Mouse (Mus musculus): ENCODE results near the gene 1810055G02Rik.

1810055G02Rik gene

GRCm38 (mm10) chr19:3695006-3695405 is 13.1 kb upstream of the 1810055G02Rik start:
- DNase-seq (ENCODE audit: low read depth, low spot score), result no peak

GRCm38 (mm10) chr19:3695471-3695870 is 12.6 kb upstream of the 1810055G02Rik start:
- DNase-seq (ENCODE audit: low read depth, low spot score), result no peak

- no peak for DNase-seq (ENCODE audit: low read depth, low spot score)
Observed at GRCm38 (mm10) chr19:3695976-3696375, 12.1 kb upstream of the 1810055G02Rik start.

GRCm38 (mm10) chr19:3698035-3698434 is 10.1 kb upstream of the 1810055G02Rik start:
- no peak for DNase-seq (ENCODE audit: low read depth, low spot score)

DNA sequence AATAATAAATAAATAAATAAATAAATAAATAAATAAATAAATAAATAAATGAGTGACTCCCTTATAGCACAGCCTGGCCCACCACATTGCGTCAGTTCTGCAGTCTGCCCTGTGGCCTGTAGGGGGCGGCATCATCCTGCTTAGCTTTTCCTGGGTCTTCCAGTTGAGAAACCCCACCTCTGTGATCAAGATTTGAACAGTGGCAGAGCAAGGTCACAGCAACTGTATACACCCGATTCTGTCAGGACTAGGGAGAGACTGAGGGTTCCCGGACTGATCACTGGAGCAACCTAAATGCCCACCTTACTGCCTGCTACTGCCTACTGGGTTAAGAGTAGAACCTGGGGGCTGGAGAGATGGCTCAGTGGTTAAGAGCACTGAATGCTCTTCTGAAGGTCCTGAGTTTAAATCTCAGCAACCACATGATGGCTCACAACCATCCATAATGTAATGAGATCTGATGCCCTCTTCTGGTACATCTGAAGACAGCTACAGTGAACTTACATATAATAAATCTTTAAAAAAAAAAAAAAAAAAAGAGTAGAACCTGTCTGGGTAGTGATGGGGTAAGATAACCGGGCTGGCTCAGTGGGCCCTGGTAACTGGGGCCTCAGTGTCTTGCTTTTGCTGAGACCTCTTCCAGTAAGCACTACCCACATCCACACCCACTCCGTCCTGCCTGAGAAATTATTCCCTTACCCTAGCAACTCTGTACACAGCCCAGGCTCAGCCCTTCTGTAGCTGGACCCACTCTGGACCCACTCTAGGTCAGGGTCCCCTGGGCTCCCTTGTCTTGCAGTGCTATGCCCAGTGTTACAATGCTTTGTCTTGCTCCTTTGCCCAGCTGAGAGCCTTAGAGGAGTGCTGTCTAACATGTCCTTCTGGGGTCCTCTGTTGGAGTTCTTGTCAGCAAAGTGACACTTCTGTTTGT is 8.3 kb upstream of the 1810055G02Rik start:
- no peak for DNase-seq (ENCODE audit: low read depth, low spot score)

- no peak for DNase-seq (ENCODE audit: low read depth, low spot score)
Observed at GRCm38 (mm10) chr19:3702460-3702859, 5.6 kb upstream of the 1810055G02Rik start.

DNA sequence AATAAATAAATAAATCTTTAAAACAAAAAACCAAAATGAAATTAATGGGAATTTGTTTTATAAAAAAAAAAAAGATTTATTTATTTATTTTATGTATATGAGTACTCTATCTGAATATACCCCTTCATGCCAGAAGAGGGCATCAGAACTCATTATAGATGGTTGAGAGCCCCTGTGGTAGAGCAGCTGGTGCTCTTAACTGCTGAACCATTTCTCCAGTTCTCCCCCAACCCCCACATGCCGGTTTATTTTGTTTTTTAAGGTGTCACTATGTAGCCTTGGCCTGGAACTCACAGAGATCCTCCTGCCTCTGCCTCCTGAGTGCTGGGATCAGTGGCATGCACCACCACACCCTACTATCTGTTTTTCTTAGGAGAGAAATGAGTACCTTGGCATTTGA is 1.8 kb upstream of the 1810055G02Rik start:
- no peak for DNase-seq (ENCODE audit: low read depth, low spot score)

DNA sequence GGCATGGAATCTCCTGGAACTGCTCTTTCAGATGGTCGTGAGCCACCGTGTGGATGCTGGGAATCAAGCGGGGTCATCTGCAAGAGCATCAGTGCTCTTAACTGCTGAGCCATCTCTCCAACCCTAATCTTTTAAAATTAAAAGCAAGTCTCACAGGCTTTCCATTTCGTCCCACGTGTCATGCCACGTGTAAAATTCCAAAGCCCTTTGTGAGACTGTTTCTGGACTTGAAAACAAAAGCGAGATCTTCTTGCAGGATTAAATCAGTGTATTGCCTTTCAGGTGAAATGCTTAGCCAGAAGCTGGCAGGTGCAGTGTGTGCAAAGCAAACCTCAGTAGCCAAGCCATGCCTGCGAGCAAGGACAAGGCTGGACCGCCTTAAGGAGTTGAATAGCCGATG is 540 bp upstream of the 1810055G02Rik start:
- no peak for DNase-seq (ENCODE audit: low read depth, low spot score)

DNA sequence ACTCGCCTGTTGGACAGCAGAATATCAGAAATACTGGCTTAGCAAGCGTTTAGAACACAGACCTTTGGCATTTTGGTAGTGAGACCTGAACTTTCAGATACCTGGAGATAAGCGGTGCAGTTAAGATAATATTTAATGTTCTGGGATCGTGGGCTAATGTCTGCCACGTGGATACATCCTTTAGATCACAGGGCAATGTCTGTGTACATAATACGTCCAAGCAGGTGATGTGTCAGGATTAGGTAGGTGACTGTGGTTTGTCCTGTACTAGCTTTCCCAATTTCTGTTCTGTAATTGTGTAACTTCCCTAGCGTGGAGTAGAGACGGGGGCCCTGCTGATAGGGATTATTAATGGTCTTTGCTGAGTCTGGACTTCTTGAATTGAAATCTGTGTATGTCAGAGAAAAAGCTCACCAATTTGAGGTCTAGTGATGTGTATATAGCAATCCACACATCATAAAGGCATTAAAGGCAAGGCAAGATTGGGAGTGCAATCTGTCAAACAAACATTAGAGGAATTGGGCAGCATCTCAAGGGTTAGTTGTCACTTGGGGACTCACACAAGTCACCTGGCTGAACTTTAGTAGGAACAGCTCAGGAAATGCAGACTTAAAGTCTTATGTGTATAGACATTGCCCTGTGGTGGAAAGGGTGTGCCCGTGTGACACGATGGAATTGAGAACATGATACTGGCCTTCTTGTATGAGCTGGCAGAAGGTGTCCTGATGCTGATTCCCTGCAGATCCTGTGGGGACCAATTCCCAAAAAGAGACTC is 1.1 kb downstream of the 1810055G02Rik start:
- no peak for DNase-seq (ENCODE audit: low read depth, low spot score)

DNA sequence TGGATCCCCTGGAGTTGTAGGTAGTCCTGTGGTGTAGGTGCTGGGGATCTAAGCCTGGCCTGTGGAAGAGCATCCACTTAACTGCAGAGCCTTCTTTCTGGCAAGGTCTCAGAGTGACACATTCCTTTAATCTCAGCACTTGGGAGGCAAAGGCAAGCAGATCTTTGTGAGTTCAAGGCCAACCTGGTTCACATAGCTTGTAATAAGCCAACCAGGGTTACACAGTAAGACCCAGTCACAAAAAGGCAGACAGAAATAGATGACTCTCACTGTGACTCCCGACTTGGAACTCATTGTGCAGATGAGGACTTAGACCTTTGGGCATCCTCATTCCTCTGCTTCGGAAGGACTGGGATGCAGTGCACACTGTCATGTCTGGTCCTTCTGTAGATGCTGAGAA is 2.3 kb downstream of the 1810055G02Rik start:
- DNase-seq (ENCODE audit: low read depth, low spot score), result no peak

DNA sequence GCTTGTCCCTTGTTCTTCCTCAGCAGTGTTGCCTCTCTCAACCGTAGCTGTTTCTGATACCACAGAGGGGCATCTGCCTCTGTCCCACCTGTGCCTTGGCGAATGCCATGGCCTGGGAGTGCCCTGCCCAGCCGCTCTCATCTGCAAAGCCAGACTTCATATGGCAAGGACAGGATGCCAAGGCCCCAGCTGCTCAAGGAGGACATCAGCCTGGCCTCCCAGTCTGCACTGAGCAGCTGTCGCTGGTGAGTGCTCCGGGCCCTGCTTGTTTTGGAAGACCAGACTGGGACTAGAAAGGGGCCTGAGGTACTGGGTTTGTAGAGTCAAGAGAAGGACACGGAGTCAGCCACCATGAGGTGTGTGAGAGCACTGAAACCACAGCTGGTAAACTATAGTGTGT is 6.3 kb downstream of the 1810055G02Rik start:
- no peak for DNase-seq (ENCODE audit: low read depth, low spot score)

GRCm38 (mm10) chr19:3718481-3719361 is 10.6 kb downstream of the 1810055G02Rik start:
- DNase-seq (ENCODE audit: low read depth, low spot score), result no peak

DNA sequence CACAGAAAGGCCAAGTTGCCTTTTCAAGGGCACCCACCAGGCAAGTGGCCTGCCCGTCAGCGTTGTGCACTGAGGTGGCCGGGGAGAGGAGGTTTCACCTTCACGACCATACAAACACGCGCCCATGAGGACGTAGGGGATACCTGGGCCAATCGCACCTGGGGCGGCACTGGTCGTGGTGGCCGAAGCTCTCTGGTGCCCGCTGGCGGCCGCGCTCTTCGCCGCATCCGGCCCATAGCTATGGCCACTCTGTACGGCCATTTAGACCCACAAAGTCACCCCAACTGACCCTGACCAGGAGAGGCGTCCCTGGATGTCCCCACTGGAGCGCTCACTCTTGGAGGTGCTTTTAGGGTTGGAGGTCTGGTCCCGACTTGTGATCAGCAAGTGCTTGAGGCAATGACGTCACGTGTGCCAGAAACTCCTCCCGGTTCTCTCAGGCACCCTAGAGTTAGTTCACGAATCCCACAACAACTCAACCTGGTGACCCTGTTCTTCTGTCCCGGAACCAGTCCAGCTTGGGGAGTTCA is 11.3 kb downstream of the 1810055G02Rik start:
- DNase-seq (ENCODE audit: low read depth, low spot score), result no peak

- DNase-seq (ENCODE audit: low read depth, low spot score), result no peak
Observed at GRCm38 (mm10) chr19:3723170-3723569, 15.1 kb downstream of the 1810055G02Rik start.

GRCm38 (mm10) chr19:3723904-3724303 is 15.8 kb downstream of the 1810055G02Rik start:
- DNase-seq (ENCODE audit: low read depth, low spot score), result no peak

DNA sequence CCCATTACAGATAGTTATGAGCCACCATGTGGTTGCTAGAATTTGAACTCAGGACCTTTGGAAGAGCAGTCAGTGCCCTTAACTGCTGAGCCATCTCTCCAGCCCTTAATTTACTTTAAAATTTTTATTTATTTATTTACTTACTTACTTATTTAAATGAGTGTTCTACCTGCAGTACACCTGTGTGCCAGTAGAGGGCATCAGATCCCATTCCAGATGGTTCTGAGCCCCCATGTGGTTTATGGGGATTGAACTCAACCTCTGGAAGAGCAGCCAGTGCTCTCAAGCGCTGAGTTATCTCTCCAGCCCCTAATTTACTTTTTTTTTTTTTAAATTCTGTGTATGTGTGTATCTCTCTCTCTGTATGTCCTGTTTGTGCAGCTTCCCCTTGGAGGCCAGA is 16.7 kb downstream of the 1810055G02Rik start:
- DNase-seq (ENCODE audit: low read depth, low spot score), result no peak

GRCm38 (mm10) chr19:3728901-3729300 is 20.8 kb downstream of the 1810055G02Rik start:
- no peak for DNase-seq (ENCODE audit: low read depth, low spot score)

GRCm38 (mm10) chr19:3730781-3731646 is 22.9 kb downstream of the 1810055G02Rik start:
- DNase-seq (ENCODE audit: low read depth, low spot score), result no peak

GRCm38 (mm10) chr19:3736001-3736400 is 27.9 kb downstream of the 1810055G02Rik start:
- DNase-seq (ENCODE audit: low read depth, low spot score), result no peak

DNA sequence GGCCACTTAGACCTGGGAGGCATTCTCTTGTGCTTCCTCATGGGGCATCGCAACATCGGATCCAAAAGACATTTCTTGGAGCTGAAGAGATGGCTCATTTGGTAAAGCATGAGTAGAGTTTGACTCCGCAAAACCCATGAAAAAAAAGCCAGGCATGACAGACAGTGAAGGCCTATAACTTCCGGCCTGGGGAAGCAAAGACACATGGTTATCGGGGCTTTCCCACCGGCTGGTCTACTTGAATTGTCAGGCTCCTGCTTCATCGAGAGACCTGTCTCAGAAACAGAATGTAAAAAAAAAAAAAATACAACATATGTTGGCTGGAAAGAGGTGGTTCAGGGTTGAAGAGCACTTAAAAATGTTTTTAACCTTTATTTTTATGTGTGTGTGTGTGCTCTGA is 31.6 kb downstream of the 1810055G02Rik start:
- DNase-seq (ENCODE audit: low read depth, low spot score), result no peak

Data from brain, embryonic 18.5 days (tissue).